Mouse (Mus musculus): ENCODE measurements around the gene Vwa5b2.

Gene Vwa5b2

DNA sequence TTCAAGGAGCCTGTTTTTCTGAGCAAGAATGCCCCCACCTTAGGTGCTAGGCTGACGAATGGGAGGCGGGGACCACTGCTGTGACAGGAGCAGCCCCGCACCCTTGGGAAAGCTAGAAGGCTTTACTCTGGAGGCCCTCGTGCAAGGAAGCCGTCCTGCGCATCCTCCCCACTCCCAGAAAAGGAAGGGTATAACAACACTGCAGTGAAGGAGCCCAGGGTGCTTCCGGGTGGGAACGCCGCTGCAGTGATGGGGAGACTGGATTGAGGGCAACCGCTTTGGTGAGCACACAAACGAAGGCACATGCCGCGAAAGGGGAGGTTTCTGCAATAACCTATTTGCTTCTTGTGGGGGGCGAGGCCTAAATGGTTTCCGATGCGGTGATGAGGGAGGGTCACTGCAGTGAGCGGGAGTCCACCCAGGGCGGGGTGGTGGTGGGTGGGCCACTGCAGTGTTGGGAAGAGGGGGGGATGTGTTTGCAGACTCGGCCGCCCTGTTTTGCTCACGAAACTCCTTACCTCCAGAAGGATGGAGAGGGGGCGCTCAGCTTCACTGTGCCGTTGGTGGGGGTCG, at the start of gene Vwa5b2:
Gene Vwa5b2 (plus strand): TSS at position 106 of the 573 bp plus-strand sequence.
- no peak for DNase-seq (ENCODE audit: low spot score in 2 of 2)

DNA sequence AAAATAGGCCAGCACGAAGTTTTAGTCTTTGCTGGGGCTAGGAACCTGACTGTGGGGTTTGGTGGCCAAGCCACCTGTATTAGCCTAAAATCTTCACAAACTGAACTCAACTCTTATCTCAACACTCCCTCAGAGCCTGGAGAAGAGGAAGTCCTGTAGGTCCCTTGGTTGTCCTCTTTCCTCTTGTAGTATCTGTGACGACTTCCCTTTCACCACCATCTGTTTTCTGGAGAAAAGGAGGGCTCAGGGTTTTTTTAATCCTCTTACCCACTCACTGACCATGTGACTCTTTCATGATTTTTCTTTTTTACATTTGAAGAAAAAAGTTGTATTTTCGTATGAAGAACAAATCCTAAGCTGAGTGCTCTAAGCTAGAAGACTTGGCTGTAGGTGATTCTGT, 49.6 kb upstream of the Vwa5b2 start:
- no peak for DNase-seq (ENCODE audit: low spot score in 2 of 2)

DNA sequence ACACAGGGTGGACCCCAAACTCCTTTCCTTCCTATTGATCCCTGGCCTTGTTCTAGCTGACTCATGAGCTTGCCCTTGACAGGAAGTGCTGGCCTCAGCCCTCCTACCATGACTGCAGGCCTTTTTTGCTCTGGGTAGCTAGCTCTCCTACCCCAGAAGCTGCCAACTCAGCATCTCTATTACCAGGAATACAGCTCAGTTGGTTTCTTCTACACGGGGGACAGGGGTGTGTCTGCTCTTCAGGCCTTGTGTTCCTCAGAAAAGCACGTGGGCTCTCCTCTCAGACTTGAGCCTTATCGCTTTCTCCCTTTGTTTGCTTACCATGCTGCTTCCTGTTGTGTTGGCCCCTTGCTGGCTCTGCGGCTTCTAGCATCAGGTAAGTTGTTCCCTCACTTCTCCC, 48.8 kb upstream of the Vwa5b2 start:
- DNase-seq (ENCODE audit: low spot score in 2 of 2), result no peak

DNA sequence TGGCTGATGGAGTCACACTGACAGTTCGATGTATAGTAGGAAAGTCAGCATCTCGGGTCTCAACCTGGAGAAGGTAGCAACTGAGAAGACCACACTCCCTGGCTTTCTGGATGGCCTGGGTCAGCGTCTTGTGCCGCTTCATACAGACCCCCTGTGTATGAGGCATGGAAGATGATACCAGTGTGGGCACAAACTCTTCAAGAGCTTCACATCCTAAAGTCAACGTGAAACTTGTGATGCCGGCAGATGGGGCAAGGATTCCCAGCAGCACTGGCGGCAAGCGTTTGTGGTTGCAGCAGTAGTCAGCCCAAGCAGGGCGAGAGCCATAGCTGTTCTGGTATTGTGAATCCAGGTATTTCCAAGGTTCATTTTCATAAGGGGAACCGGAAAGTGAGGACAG, 43.6 kb upstream of the Vwa5b2 start:
- DNase-seq (ENCODE audit: low spot score in 2 of 2), result no peak

DNA sequence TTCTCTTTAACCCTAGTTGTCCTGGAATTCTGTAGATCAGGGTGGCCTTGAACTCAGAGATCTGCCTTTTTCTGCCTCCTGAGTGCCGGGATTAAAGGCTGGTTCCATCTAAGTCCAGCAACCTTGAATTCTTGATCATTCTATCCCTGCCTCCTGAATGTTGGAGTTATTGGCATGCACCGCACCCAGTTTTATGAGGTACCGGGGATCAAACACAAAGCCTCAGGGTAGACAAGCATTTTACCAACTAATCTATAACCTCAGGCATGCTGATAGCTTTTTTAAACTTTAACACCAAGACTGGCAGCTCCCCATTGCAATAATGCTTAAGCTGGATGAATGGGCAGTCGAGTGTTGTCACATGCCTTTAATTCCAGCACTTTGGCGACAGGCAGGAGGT, 41.8 kb upstream of the Vwa5b2 start:
- no peak for DNase-seq (ENCODE audit: low spot score in 2 of 2)

DNA sequence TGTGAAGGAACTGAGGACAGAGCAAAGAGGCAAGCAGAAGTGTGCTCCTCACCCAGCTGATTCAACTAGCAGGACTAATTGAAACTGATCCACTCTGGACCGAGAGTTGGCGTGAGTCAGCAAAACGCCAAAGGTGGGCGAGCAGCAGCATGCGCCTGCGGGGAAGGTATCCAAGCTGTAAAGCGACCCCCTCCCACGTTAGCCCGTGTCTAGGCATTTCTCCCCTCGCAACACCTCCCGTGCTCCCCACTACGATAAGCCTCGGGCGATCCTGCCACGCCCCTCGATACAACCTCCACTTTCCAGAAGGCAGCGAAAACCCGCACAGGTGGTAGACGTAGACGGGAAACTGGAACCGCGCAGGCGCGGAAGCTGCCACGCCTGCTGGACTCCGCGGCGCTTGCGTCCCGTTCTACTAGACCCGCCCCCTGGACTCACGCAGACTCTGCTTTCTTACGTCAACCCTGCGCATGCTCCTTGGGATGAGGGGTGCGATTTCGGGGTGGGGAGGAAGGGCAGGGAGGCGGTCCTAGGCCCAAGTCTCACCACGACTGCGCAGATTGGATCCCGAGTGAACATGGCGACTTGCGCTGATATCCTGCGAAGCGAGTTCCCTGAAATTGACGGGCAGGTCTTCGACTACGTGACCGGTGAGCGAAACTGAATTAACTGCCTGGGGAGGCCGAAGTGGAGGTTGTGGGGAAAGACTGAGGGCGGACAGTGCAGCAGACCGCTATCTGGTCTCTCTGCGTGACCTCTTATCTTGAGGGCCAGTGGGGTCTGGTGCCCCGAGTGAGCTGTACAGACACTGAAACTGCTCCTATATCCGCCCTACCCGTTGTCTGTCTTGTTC, 40.9 kb upstream of the Vwa5b2 start, which contains the start of gene Abcf3:
Gene Abcf3 (plus strand): TSS at position 482 of the 853 bp plus-strand sequence.
- DNase-seq (ENCODE audit: low spot score in 2 of 2), result peak; percentile 97

DNA sequence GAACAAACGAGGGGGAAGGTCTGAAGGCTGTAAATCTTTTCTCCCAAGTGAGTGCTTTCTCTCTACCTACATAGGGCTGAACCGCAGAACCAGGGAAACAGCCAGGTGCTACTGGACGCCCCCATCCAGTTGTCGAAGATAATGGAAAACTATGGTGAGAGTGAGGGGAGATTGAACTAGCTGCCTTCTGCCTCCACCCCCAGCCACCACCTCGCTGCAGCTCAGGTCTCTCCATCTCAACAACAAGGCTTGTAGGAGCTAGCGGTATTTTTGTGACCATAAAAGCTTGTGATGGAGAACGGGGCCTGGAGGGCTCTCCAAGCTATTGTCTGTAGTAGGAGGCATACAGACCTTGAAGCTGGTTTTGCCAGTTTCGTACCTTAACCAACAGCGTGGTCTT, 40.1 kb upstream of the Vwa5b2 start:
- no peak for DNase-seq (ENCODE audit: low spot score in 2 of 2)

DNA sequence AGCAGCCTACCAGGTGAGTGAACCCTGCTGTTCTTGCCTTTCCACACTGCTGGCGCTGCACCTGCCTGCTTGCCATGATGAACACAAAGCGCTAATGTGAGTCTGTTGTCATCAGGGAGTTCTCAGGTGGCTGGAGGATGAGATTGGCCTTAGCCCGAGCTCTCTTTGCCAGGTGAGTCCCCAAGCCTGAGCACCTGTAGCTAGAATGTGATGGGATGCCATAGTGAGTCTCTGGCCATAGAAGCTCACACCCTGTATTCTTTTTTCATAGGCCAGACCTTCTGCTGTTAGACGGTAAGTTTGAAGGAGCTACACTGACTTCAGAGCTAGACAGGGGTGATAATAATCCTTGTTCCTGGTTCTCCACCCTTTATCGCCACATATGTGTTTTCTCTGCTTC, 37.6 kb upstream of the Vwa5b2 start:
- no peak for DNase-seq (ENCODE audit: low spot score in 2 of 2)

DNA sequence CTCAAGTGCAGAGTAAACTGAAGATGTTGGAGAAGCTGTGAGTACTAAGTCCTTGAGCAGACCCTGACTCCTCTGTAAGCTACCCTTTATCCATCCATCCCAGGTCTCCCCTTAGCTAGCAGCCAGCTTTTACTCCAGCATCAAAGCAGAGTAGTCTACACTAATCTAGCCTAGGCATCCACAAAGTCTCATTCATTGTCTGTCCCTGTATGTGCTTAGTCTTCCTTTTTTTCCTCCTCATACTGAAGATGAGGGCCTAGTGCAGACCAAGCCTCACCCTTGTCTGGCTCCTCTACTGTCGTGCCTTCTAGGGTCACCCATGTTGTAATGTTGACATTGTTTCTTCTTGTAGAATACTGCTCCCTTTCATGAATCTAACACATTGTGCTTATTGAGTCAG, 36.7 kb upstream of the Vwa5b2 start:
- DNase-seq (ENCODE audit: low spot score in 2 of 2), result no peak

DNA sequence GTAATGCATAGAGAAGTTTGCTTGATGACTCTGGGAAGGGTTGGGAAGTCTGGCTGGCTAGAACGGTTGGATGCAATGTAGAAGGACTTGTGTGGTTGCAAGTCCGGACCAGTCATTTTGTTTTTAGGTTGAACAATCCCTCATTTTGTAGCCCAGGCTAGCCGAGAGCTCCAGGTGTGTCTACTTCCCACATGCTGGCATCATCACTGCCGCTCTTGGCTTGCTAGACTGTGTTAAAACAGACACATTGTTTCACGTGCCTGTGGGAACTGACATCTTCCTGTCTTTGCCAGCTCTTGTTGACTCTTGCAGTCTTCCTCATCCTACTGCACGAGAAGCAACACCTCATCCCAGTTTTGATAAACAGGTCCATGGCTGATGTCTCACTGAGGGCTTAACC, 34.3 kb upstream of the Vwa5b2 start:
- DNase-seq (ENCODE audit: low spot score in 2 of 2), result no peak

DNA sequence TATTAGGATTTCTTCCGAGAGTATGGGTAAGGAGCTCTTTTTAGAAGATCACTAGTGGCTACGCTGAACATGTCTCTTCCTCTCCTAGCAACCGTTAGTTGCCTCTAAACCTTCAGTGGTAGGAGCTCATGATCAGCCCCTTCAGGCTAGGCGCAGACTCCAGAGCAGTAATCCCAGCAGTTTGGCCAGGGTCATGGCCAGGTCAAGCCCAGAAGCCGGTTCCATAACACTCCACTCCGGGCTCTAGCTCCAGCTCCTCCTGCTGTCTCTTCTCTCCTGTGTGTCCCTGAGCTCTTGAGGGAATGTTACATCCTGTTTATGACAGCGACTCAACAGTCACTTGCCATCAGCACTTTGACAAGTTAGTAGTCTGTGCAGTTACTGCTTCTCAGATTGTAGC, 31.9 kb upstream of the Vwa5b2 start:
- no peak for DNase-seq (ENCODE audit: low spot score in 2 of 2)

DNA sequence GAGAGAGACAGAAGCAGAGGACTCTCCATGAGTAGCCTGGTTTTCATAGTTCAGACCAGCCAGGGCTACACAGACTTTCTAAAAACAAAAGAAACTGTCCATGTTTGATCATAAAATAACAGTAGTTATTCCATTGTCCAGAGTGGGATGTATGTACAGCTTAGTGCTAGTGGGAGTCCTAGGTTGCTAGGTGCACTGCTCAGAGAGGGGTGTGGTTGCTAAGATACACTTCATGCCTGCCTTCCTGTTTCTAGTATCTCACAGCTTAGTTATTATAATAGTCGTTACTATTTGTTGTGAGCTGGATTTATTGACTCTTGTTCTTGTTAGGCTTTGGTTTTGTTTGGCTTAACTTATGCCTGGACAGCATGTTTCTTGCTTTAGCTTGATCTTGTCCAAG, 24.2 kb upstream of the Vwa5b2 start:
- no peak for DNase-seq (ENCODE audit: low spot score in 2 of 2)

DNA sequence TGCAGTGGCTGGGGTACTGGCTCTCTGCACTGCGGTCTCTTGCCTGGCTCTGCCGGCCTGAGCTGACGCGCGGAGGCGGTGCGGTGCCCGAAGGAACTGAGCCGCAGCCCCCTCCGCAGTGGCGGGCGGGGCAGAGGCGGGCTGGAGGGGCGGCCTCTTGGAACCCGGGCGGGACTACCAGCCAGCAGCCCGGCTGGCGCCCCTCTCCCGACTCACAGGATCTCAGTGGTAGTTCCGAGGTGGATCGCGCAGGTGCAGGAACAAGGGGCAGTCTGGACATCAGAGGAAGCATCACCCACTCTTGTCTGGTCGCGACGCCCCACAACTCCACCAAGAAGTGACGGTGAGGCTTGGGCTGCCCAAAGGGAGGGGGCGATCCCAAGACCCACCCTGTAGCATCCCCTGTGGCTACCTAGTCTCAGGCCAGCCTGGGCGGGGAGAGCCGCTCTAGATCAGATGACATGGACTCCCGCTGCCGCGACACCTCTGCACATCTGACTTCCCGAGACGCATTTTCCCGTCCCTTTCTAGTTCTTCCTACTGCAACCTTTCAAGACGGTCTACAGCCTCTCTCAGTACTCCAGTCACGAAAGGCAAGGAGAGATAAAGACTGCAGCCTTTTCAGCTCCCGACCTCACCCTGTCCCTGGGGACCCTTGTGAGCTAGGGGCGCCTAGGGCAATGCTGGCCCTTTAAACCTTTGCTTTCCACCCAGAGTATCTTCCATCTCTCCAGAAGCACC, 838 bp downstream of the Vwa5b2 start:
- no peak for DNase-seq (ENCODE audit: low spot score in 2 of 2)

DNA sequence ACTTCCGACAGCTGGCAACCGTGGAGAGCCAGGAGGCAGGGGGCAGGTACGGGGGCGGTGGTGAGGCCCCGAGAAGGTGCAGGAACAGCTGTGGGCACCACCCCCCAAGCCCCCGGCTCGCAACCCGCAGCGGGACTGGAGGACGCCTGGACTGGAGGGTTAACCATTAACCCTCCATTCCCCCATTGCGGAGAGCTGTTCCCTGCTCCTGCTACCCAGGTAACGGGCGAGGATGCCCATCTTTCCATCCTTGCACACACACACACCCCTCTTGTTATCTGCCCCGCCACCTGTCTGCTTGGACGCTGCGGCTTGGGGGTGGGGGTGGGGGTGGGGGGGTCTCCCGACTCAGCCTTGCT, 1.4 kb downstream of the Vwa5b2 start:
- no peak for DNase-seq (ENCODE audit: low spot score in 2 of 2)

DNA sequence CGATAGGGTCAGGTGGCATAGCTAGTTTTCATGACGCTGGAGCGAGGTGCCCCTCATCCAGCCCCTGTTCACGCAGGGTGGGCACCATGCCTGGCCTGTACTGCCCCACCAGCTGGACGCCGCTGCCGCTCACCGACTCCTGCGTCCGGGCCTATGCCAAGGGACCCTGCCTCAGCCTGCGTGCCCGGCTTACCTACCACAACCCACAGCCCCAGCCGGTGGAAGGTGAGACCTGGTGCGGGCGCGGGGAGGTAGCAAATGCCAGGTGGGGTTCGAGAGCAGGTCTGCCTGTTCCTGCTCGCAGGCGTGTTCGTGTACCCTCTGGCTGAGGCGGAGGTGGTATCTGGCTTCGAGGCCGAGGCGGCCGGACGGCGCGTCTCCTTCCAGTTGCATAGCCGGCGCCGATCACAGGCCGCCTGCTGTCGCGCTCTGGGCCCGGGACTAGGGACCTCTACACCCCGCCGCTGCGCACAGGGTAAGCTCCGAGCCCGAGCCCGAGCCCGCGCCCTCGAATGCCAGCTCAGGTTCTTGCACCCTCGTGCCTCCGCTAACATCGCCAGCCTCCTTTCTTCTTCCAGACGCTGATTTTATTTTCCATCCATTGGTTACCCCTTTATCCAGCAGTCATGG, 1.9 kb downstream of the Vwa5b2 start:
- no peak for DNase-seq (ENCODE audit: low spot score in 2 of 2)

DNA sequence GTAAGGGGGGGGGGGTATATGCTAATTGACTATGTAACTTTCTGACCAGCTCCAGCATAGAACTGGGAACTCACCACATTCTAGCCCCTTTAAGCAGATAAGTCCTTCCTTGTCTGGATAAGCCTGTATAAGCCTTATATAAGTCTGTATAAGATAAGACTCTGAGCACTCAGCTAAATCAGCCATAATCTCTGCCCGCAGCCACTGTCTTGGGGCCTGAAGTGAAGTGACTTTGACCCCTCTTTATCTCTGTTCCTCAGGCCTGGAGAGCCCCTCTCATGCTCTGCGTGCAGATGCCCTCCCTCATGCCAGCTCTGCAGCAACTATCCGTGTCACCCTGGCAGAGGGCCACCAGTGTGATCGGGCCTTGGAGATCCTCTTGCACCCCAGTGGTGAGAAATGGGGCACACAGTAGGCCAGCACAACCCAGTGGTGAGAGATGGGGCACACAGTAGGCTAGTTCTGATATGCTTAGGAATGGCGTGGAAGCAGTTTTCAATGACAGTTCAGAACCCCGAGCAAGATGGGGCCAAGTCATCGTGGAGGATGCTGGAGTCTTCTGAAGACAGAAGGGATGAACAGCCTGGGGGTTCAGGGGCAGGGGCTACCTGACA, 5.9 kb downstream of the Vwa5b2 start:
- no peak for DNase-seq (ENCODE audit: low spot score in 2 of 2)

DNA sequence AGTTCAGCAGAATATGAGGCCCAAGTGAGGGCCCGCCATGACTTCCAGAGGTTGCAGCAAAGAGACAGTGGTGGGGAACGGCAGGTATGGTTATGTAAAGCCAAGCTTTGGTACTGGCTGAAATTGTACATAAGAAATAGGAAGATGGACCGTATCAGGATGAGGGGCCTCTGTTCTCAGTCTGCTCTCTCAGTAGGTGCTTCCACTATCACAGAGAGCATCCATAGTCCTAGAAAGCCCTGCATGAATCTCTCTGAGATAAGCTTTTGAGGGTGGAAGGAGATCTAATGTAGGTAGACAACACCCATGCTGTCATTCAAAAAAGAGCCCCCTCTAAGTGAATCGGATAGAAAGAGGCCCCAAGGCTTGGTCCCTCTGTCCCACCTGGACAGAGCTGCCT, 6.5 kb downstream of the Vwa5b2 start:
- DNase-seq (ENCODE audit: low spot score in 2 of 2), result no peak

DNA sequence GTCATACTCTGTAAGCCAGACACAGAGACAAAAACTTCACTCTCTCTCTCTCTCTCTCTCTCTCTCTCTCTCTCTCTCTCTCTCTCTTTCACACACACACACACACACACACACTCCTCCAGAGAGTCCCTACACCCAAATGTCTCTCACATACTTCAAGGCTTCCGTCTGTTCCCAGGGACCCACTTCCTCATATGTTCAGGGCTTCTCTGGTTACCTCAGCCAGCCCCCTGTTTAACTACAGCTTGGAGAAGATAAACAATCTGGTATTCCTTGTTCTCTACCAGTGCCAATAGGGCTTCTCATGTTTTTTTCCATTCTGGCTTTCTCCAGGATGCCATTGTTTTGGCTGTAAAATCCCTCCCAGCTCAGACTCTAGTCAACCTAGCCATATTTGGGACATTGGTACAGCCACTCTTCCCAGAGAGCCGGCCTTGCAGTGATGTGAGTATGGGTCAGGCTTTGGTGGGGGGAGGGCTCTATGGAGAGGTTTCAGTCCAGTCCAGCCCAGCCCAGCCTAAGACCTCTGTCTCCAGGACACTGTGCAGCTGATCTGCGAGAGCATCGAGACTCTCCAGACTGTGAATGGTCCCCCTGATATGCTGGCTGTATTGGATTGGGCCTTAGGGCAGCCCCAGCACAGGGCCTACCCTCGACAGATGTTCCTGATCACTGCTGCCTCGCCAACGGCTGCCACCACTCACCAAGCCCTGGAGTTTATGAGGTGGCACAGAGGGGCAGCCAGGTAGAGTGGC, 7.6 kb downstream of the Vwa5b2 start:
- DNase-seq (ENCODE audit: low spot score in 2 of 2), result no peak

DNA sequence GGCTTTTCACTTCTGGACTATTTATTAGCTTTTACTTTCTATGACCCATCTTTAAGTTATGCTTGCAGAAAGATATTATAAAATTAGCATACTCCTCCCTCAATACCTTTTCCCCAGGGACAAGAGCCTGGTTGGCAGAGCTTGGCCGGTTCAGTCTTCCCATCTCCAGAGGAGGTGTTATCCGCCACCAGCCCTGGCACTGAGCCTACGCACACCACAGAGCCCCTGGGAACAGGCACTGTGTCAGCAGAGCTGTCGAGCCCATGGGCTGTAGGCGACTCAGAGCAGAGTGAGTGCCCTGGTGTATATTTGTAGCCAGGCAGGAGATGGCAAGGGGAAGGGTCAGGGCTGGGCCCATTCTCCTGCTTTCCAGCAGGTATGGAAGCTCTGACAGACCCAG, 11.2 kb downstream of the Vwa5b2 start:
- no peak for DNase-seq (ENCODE audit: low spot score in 2 of 2)

DNA sequence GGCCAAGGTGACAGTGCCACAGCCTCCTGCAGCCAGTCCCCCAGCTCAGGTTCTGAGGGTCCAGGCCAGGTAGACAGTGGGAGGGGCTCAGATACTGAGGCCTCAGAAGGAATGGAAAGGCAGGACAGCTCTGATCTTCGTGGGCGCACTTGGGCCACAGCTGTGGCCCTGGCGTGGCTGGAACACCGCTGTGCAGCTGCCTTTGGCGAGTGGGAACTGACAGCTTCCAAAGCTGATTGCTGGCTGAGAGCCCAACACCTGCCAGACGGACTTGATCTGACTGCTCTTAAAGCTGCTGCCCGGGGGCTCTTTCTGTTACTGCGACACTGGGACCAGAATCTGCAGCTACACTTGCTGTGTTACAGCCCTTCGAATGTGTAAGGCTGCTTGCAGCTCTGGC, 15.4 kb downstream of the Vwa5b2 start:
- DNase-seq (ENCODE audit: low spot score in 2 of 2), result no peak
